Mouse (Mus musculus) regulatory T cell (primary cell): ENCODE results near the gene Ankrd63.

Experiments
- in situ Hi-C: fragments of 300-600 bp; cut with MboI, MseI; formaldehyde crosslinking; loops from one replicate; pipeline ENCODE4 v1.15.1; 2025; ENCODE audit warnings: high pct_unique_total_duplicates

Ankrd63 gene

GRCm38 (mm10) chr2:118703913-118704730, at the start of gene Ankrd63:
Ankrd63 (minus strand) TSS chr2:118703963.
- in situ Hi-C loops, result loop anchor here (5.0 kb wide), 1 partner anchor 53 kb away; no protein-coding TSS in a partner anchor

- in situ Hi-C loops, result loop anchor here (25.0 kb wide), 1 partner anchor 135 kb away; no protein-coding TSS in a partner anchor
These were observed 49.0 kb upstream of the Ankrd63 start for GRCm38 (mm10) chr2:118752792-118753108.

GRCm38 (mm10) chr2:118751896-118752791, 48.4 kb upstream of the Ankrd63 start:
- in situ Hi-C loops, result loop anchor here (25.0 kb wide), 1 partner anchor 135 kb away; no protein-coding TSS in a partner anchor

- in situ Hi-C loops, result loop anchor here (25.0 kb wide), 1 partner anchor 137 kb away; no protein-coding TSS in a partner anchor
These were observed 46.7 kb upstream of the Ankrd63 start for GRCm38 (mm10) chr2:118750476-118750875.

GRCm38 (mm10) chr2:118749341-118749884, 45.6 kb upstream of the Ankrd63 start:
- in situ Hi-C loops, result no loop called here

- in situ Hi-C loops, result no loop called here
These were observed 43.7 kb upstream of the Ankrd63 start for GRCm38 (mm10) chr2:118747301-118747960.

GRCm38 (mm10) chr2:118745915-118746901, 42.4 kb upstream of the Ankrd63 start:
- in situ Hi-C loops, result no loop called here

GRCm38 (mm10) chr2:118745232-118745884, 41.6 kb upstream of the Ankrd63 start, which contains the start of gene Inafm2:
Inafm2 (plus strand) TSS chr2:118745758.
- in situ Hi-C loops, result no loop called here

GRCm38 (mm10) chr2:118744621-118745020, 40.9 kb upstream of the Ankrd63 start:
- in situ Hi-C loops, result no loop called here

- in situ Hi-C loops, result no loop called here
These were observed 39.6 kb upstream of the Ankrd63 start for GRCm38 (mm10) chr2:118743261-118743943.

- in situ Hi-C loops, result no loop called here
These were observed 37.4 kb upstream of the Ankrd63 start for GRCm38 (mm10) chr2:118741183-118741582.

GRCm38 (mm10) chr2:118740341-118740740, 36.6 kb upstream of the Ankrd63 start:
- in situ Hi-C loops, result no loop called here

GRCm38 (mm10) chr2:118733341-118733740, 29.6 kb upstream of the Ankrd63 start:
- in situ Hi-C loops, result no loop called here

GRCm38 (mm10) chr2:118731981-118732380, 28.2 kb upstream of the Ankrd63 start:
- in situ Hi-C loops, result no loop called here

GRCm38 (mm10) chr2:118730622-118730915, 26.8 kb upstream of the Ankrd63 start:
- in situ Hi-C loops, result no loop called here

- in situ Hi-C loops, result no loop called here
These were observed 26.3 kb upstream of the Ankrd63 start for GRCm38 (mm10) chr2:118729816-118730621.

GRCm38 (mm10) chr2:118729194-118729593, 25.4 kb upstream of the Ankrd63 start:
- in situ Hi-C loops, result no loop called here

GRCm38 (mm10) chr2:118728337-118728736, 24.6 kb upstream of the Ankrd63 start, which contains the start of gene Plcb2:
Plcb2 (minus strand) TSS chr2:118728438.
- in situ Hi-C loops, result no loop called here
